Mouse (Mus musculus) heart, embryonic 10.5 days (tissue): ENCODE measurements around the gene Stk10. TPM values are rescaled to one million over a fixed set of nuclear protein-coding genes. Genes with fewer than 3 reads are reported as not detected.

ENCODE experiments used
- DNase-seq: peaks from one replicate; pipeline ENCODE4 v3.0.0-alpha.2; 2017; ENCODE audit warnings: low spot score
- H3K27ac ChIP-seq: fragments of 300-500 bp; sonication (generic); 2 replicates; pipeline ENCODE4 v1.5.1; 2016; ENCODE audit warnings: mild to moderate bottlenecking
- H3K27me3 ChIP-seq: fragments of 300-500 bp; sonication (generic); 2 replicates; pipeline ENCODE4 v1.6.1; 2016; ENCODE audit warnings: mild to moderate bottlenecking; ENCODE audit not compliant: poor library complexity, insufficient read depth, severe bottlenecking
- H3K36me3 ChIP-seq: fragments of 300-500 bp; sonication (generic); 2 replicates; pipeline ENCODE4 v1.6.1; 2016; ENCODE audit warnings: mild to moderate bottlenecking, moderate library complexity
- H3K4me1 ChIP-seq: fragments of 300-500 bp; sonication (generic); 2 replicates; pipeline ENCODE4 v1.6.1; 2016; ENCODE audit warnings: mild to moderate bottlenecking
- H3K4me3 ChIP-seq: fragments of 300-500 bp; sonication (generic); 2 replicates; pipeline ENCODE4 v1.5.1; 2016; ENCODE audit warnings: mild to moderate bottlenecking, moderate library complexity
- H3K9me3 ChIP-seq: fragments of 300-500 bp; sonication (generic); 2 replicates; pipeline ENCODE4 v1.6.1; 2016; ENCODE audit warnings: mild to moderate bottlenecking, moderate library complexity
- WGBS: fragments of 180-500 bp; shearing (Covaris S2); methylation state at CpG from one replicate; pipeline ENCODE4 v1.1.7; 2016; 5-methylcytosine and 5-hydroxymethylcytosine counted together
- polyA plus RNA-seq: library from polyadenylated mRNA; unstranded; fragments of >200 nt; fragmentation: Nextera tagmentation; extraction: Ambion mirVana; gene quantifications from 2 replicates; pipeline ENCODE4 v1.2.1, GENCODE M21; 2016

Gene Stk10
- polyA plus RNA-seq, 1 experiment from 2014 or later = 2.8 TPM

DNA sequence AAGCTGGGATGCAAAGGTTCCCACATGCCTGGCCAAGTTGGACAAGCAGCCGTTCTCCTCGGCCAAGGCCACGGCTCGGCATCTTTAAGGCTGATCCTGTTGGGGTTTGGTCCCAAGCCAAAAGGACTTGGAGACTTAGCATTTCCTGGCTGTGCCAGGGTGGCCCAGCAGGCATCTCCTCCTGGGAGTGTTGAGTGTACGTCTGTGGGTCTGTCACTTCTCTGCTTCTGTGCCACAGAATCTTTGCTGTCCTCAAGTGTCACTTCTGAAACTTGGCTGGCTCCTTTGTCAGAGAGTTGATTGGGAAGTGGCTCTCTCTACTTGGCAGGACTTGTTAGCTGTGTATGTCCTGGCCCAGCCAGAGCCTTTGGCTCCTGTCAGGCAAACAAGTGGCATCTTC is 13.4 kb downstream of the Stk10 start:
- DNase-seq = no peak
- peaks cover 49% of the 10 kb centered on the region for H3K4me1 ChIP-seq
- 75% methylated on average over 5 of the region's 5 CpGs for WGBS
- no peaks in the 10 kb centered on the region for H3K9me3 ChIP-seq
- no peaks in the 10 kb centered on the region for H3K27me3 ChIP-seq
- H3K27ac ChIP-seq = no peak overlapping the region
- no peak overlapping the region for H3K4me3 ChIP-seq
- H3K36me3 ChIP-seq = no peaks in the 10 kb centered on the region; the same call in 1 of the 2 replicates

DNA sequence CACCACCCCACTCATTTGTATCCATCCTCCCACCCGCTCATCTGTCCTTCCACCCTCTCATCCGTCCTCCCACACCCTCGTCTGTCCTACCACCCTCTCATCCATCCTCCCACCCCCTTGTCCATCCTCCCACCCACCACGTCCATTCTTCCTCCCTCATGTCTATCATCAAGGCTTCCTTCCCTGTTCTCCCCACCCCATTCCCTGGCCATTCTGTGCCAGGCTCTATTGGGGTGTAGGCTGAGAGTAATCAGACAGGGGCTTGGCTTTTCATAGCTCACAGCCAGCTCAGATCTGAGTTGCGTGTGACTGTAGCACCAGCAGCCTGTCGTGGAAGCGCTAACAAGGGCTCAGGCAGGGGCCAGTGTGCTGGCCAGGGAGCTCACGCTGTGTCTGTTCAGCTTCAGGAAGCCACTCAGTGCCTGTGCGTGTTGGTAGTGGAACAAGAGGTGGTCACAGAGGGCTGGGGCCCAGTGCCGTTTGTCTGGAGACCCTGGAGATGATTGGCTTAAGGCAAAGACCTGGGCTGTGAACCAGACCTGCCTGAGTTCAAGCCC is 14.4 kb downstream of the Stk10 start:
- WGBS = 60% methylated on average over 10 of the region's 10 CpGs
- Histone ChIP-seq H3K9me3 (no peaks in the 10 kb centered on the region), H3K27me3 (no peaks in the 10 kb centered on the region), H3K27ac (peak overlapping the region; percentile 70), H3K4me1 (peaks cover 51% of the 10 kb centered on the region), H3K36me3 (no peaks in the 10 kb centered on the region; the same call in 1 of the 2 replicates), H3K4me3 (no peak overlapping the region)
- DNase-seq = no peak

- no peak for DNase-seq
- H3K36me3 ChIP-seq = no peaks in the 10 kb centered on the region; the same call in 1 of the 2 replicates
- H3K4me1 ChIP-seq = peaks cover 51% of the 10 kb centered on the region
- 0 out of 2 replicates have a peak overlapping the region, but pooled peaks have one; percentile 70 for H3K27ac ChIP-seq
- no peaks in the 10 kb centered on the region for H3K27me3 ChIP-seq
- H3K9me3 ChIP-seq = no peaks in the 10 kb centered on the region
- H3K4me3 ChIP-seq = no peak overlapping the region
- 66% methylated on average over 4 of the region's 4 CpGs for WGBS
These were observed 15.1 kb downstream of the Stk10 start for GRCm38 (mm10) chr11:32548240-32548639.

GRCm38 (mm10) chr11:32549236-32549635 is 16.1 kb downstream of the Stk10 start:
- no peaks in the 10 kb centered on the region for H3K9me3 ChIP-seq
- WGBS = 80% methylated on average over 6 of the region's 6 CpGs
- peaks cover 57% of the 10 kb centered on the region for H3K4me1 ChIP-seq
- H3K27ac ChIP-seq = no peak overlapping the region
- H3K36me3 ChIP-seq = no peaks in the 10 kb centered on the region; the same call in 1 of the 2 replicates
- DNase-seq = no peak
- no peaks in the 10 kb centered on the region for H3K27me3 ChIP-seq
- H3K4me3 ChIP-seq = no peak overlapping the region

DNA sequence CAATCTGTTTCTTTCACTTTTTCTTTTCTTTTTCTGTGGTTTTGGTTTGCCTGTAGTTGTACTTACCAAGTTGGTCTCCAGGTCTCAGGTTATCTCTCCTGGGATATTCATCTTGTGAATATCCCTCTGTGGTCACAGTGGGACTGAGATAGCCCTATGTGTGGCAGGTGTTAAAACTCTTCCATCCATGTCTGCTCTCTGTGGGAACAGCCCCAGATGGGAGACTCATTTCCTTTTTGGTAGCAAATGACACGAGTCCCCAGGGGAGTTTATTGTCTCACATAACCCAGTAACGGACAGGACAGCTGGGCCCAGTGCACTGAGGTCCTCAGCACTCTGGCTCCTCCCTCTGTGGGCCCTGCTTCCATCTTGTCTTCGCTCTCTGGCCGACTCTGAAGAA is 17.0 kb downstream of the Stk10 start:
- H3K36me3 ChIP-seq = no peaks in the 10 kb centered on the region; the same call in 1 of the 2 replicates
- DNase-seq = no peak
- no peak overlapping the region for H3K27ac ChIP-seq
- peaks cover 58% of the 10 kb centered on the region for H3K4me1 ChIP-seq
- H3K4me3 ChIP-seq = no peak overlapping the region
- no peaks in the 10 kb centered on the region for H3K9me3 ChIP-seq
- H3K27me3 ChIP-seq = no peaks in the 10 kb centered on the region
- 77% methylated on average over 4 of the region's 4 CpGs for WGBS

- Histone ChIP-seq H3K36me3 (no peaks in the 10 kb centered on the region; the same call in 1 of the 2 replicates), H3K9me3 (no peaks in the 10 kb centered on the region), H3K4me1 (peaks cover 63% of the 10 kb centered on the region), H3K27ac (0 out of 2 replicates have a peak overlapping the region, but pooled peaks have one; percentile 16), H3K4me3 (no peak overlapping the region), H3K27me3 (no peaks in the 10 kb centered on the region)
- no peak for DNase-seq
- 86% methylated on average over 4 of the region's 4 CpGs for WGBS
These were observed 18.0 kb downstream of the Stk10 start for GRCm38 (mm10) chr11:32551056-32551455.

GRCm38 (mm10) chr11:32551579-32552297 is 18.6 kb downstream of the Stk10 start:
- Histone ChIP-seq H3K4me1 (peaks cover 67% of the 10 kb centered on the region), H3K36me3 (no peaks in the 10 kb centered on the region; the same call in 1 of the 2 replicates), H3K27me3 (no peaks in the 10 kb centered on the region), H3K9me3 (no peaks in the 10 kb centered on the region), H3K4me3 (no peak overlapping the region), H3K27ac (0 out of 2 replicates have a peak overlapping the region, but pooled peaks have one; percentile 45)
- no peak for DNase-seq
- WGBS = 75% methylated on average over 12 of the region's 12 CpGs

DNA sequence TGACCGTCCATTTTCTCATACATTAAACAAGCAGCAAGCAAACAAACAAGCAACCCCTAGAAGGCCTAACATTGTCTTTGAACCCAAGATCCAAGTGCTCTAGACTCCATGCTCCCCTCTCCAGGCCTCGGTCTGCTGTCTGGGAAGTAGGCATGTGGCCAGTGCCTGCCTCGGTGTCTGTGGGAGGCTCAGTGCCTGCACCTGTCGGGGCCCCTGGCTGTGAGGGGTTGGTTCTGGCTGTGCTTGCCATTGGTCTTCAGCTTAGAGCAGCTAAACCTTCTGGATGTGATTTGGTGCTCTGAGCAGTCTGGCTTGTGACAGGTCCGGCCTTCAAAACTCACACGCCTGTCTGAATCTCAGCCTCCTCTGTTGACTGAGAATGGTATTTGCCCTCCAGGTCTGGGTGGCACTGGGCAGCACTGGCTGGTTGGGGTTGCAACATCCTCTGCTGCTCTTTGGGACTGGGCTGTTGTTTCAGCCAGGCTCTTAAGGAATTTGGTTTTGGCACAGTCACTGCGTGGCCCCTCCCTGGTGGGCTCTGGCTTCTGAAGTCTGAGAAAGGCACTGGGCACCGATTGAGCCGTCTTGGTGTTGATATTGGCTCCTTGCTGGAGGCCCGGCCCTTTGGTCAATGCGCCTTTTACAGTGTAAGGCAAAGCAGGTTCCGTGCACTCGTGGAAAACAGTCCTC is 19.4 kb downstream of the Stk10 start:
- Histone ChIP-seq H3K27me3 (no peaks in the 10 kb centered on the region), H3K36me3 (no peaks in the 10 kb centered on the region; the same call in 1 of the 2 replicates), H3K27ac (peak overlapping the region; percentile 77), H3K4me3 (no peak overlapping the region), H3K9me3 (no peaks in the 10 kb centered on the region), H3K4me1 (peaks cover 62% of the 10 kb centered on the region)
- 59% methylated on average over 13 of the region's 13 CpGs for WGBS
- no peak for DNase-seq

GRCm38 (mm10) chr11:32553311-32554140 is 20.4 kb downstream of the Stk10 start:
- Histone ChIP-seq H3K9me3 (no peaks in the 10 kb centered on the region), H3K27me3 (no peaks in the 10 kb centered on the region), H3K4me3 (peak overlapping the region; percentile 9; the same call in 1 of the 2 replicates), H3K27ac (peak overlapping the region; percentile 77; the same call in 1 of the 2 replicates), H3K4me1 (peaks cover 52% of the 10 kb centered on the region), H3K36me3 (no peaks in the 10 kb centered on the region)
- DNase-seq = no peak
- 35% methylated on average over 14 of the region's 14 CpGs for WGBS

- Histone ChIP-seq H3K27ac (no peak overlapping the region), H3K27me3 (no peaks in the 10 kb centered on the region), H3K4me1 (peaks cover 47% of the 10 kb centered on the region), H3K4me3 (no peak overlapping the region), H3K9me3 (no peaks in the 10 kb centered on the region), H3K36me3 (no peaks in the 10 kb centered on the region)
- 54% methylated on average over 14 of the region's 14 CpGs for WGBS
- DNase-seq = no peak
These were observed 21.3 kb downstream of the Stk10 start for GRCm38 (mm10) chr11:32554141-32555091.

GRCm38 (mm10) chr11:32555103-32555689 is 22.1 kb downstream of the Stk10 start:
- Histone ChIP-seq H3K27me3 (no peaks in the 10 kb centered on the region), H3K27ac (no peak overlapping the region), H3K4me1 (peaks cover 45% of the 10 kb centered on the region), H3K9me3 (no peaks in the 10 kb centered on the region), H3K36me3 (no peaks in the 10 kb centered on the region), H3K4me3 (no peak overlapping the region)
- 86% methylated on average over 12 of the region's 12 CpGs for WGBS
- DNase-seq = no peak
